Mouse (Mus musculus) forebrain, embryonic 13.5 days (tissue): ENCODE measurements at regions not wholly inside any gene's neighbourhood (a gene's known extent, or its start where the extent isn't known, plus 50 kb on each side); places are given as distances from the start of the nearest gene placed in this dataset.
A peak's percentile ranks its signal among the peaks of the same experiment; 100 is the strongest.

Source experiments
- ATAC-seq: fragments of 200-750 bp; cut with Nextera tagmentation; 2 replicates; pipeline ENCODE4 v1.8.0; 2017
- H3K27ac ChIP-seq: fragments of 300-500 bp; sonication (generic); 2 replicates; pipeline ENCODE4 v1.5.1; 2015; ENCODE audit warnings: inconsistent platforms, mild to moderate bottlenecking, moderate library complexity
- H3K27me3 ChIP-seq: fragments of 300-500 bp; sonication (generic); 2 replicates; pipeline ENCODE4 v1.6.1; 2015; ENCODE audit warnings: mild to moderate bottlenecking, inconsistent platforms
- H3K36me3 ChIP-seq: fragments of 300-500 bp; sonication (generic); 2 replicates; pipeline ENCODE4 v1.6.1; 2015; ENCODE audit warnings: mild to moderate bottlenecking, inconsistent platforms; ENCODE audit not compliant: poor library complexity, severe bottlenecking
- H3K4me1 ChIP-seq: fragments of 300-500 bp; sonication (generic); 2 replicates; pipeline ENCODE4 v1.6.1; 2015; ENCODE audit warnings: inconsistent platforms
- H3K4me2 ChIP-seq: fragments of 300-500 bp; sonication (generic); 2 replicates; pipeline ENCODE4 v1.6.1; 2015; ENCODE audit warnings: inconsistent platforms, mild to moderate bottlenecking, moderate library complexity
- H3K4me3 ChIP-seq: fragments of 300-500 bp; sonication (generic); 2 replicates; pipeline ENCODE4 v1.5.1; 2015; ENCODE audit warnings: mild to moderate bottlenecking, inconsistent platforms
- H3K9ac ChIP-seq: fragments of 300-500 bp; sonication (generic); 2 replicates; pipeline ENCODE4 v1.6.1; 2015; ENCODE audit warnings: mild to moderate bottlenecking, inconsistent platforms
- H3K9me3 ChIP-seq: fragments of 300-500 bp; sonication (generic); replicated peaks from 2 replicates; pipeline ENCODE4 v1.6.1; 2016; ENCODE audit warnings: inconsistent platforms
- WGBS: fragments of 180-500 bp; shearing (Covaris S2); methylation state at CpG from one replicate; pipeline ENCODE4 v1.1.7; 2015; 5-methylcytosine and 5-hydroxymethylcytosine counted together

DNA sequence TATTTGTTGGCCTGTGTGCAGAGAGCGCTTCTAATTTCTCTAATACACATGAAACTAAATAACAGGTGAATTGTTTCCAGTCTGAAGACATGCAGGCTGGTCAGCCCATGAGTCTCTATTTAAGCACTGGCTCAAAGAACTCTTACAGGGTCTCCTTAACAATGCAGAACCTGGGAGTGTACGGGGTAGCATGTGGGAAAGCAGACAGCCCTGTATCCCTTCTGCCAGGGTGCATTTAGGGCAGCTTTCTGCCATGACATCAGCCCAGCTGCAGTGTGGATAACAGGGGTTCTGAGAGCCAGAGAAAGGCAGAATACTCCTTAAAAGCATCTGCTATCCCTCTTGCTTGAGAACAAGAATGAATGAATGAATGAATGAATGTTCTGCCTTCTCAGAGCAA is 164.7 kb downstream of the Grb14 start:
- no peak for ATAC-seq
- Histone ChIP-seq H3K4me3 (no peak overlapping the region), H3K4me2 (no peak overlapping the region), H3K36me3 (no peaks in the 10 kb centered on the region), H3K9ac (no peak overlapping the region), H3K9me3 (no peaks in the 10 kb centered on the region), H3K27me3 (no peaks in the 10 kb centered on the region), H3K27ac (no peak overlapping the region), H3K4me1 (peaks cover 22% of the 10 kb centered on the region)
- WGBS = 36% methylated on average over 2 of the region's 2 CpGs

GRCm38 (mm10) chr2:64853918-64854317 is 170.9 kb downstream of the Grb14 start:
- no peaks in the 10 kb centered on the region for H3K9me3 ChIP-seq
- H3K4me1 ChIP-seq = peaks cover 35% of the 10 kb centered on the region
- WGBS = 14% methylated on average over 7 of the region's 7 CpGs
- H3K27ac ChIP-seq = no peak overlapping the region
- H3K4me3 ChIP-seq = no peak overlapping the region
- no peak overlapping the region for H3K4me2 ChIP-seq
- H3K27me3 ChIP-seq = no peaks in the 10 kb centered on the region
- no peak overlapping the region for H3K9ac ChIP-seq
- no peaks in the 10 kb centered on the region for H3K36me3 ChIP-seq
- ATAC-seq = peak; percentile 60

DNA sequence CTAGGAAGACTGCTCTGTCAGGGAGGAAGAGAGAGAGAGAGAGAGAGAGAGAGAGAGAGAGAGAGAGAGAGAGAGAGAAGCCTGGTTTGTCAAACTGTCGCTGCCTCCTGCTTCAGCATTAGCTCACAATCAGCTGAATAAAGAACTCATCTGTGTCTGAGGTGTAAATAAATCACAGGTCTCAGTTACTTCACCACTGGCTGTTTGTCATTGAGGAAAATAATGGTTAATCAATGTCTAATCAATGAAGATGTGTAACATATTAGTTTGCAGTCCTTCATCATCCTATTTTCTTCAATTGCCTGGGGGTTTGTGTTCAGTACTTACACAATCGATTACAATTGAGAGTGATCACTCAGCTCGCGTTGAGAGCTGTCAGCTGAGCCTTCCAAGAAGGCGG is 171.9 kb downstream of the Grb14 start:
- Histone ChIP-seq H3K4me3 (no peak overlapping the region), H3K4me2 (no peak overlapping the region; the same call in 1 of the 2 replicates), H3K4me1 (peaks cover 39% of the 10 kb centered on the region), H3K27ac (no peak overlapping the region), H3K27me3 (no peaks in the 10 kb centered on the region), H3K9me3 (no peaks in the 10 kb centered on the region), H3K9ac (no peak overlapping the region), H3K36me3 (no peaks in the 10 kb centered on the region)
- 43% methylated on average over 5 of the region's 5 CpGs for WGBS
- ATAC-seq = no peak

DNA sequence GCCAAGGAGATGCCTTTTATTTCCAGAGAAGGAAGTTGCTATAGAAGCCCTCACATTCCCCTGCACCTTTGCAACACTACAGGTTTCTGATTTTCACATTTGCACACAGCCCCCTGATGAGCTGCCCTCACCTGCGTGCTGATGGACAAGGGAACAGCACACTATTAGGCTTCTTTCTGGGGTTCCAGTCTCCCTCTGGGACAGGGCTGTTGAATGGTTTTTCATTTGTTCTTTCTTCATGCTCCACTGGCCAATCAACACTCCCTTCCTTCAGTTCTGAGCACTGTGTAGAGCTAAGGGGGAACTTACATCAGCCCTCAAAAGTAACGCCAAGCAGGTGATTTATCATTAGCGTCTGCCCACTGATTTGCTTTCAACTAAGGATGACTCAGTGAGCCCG is 173.7 kb downstream of the Grb14 start:
- WGBS = 25% methylated on average over 4 of the region's 4 CpGs
- Histone ChIP-seq H3K9ac (no peak overlapping the region), H3K36me3 (no peaks in the 10 kb centered on the region), H3K4me1 (peaks cover 31% of the 10 kb centered on the region), H3K9me3 (no peaks in the 10 kb centered on the region), H3K27ac (no peak overlapping the region), H3K4me3 (no peak overlapping the region), H3K4me2 (no peak overlapping the region), H3K27me3 (no peaks in the 10 kb centered on the region)
- ATAC-seq = no peak

- no peak for ATAC-seq
- H3K27ac ChIP-seq = no peak overlapping the region
- no peaks in the 10 kb centered on the region for H3K9me3 ChIP-seq
- whole genome bisulfite sequencing = 84% methylated on average over 3 of the region's 3 CpGs
- no peaks in the 10 kb centered on the region for H3K36me3 ChIP-seq
- peaks cover 31% of the 10 kb centered on the region for H3K4me1 ChIP-seq
- H3K9ac ChIP-seq = no peak overlapping the region
- no peak overlapping the region for H3K4me2 ChIP-seq
- H3K4me3 ChIP-seq = no peak overlapping the region
- H3K27me3 ChIP-seq = no peaks in the 10 kb centered on the region
These were observed 174.1 kb downstream of the Grb14 start for GRCm38 (mm10) chr2:64850656-64851055.

- Histone ChIP-seq H3K27me3 (no peaks in the 10 kb centered on the region), H3K4me1 (0 out of 2 replicates have a peak, but pooled peaks cover 6% of the 10 kb centered on the region), H3K9me3 (no peaks in the 10 kb centered on the region), H3K9ac (no peak overlapping the region), H3K4me2 (no peak overlapping the region), H3K4me3 (no peak overlapping the region), H3K36me3 (no peaks in the 10 kb centered on the region), H3K27ac (no peak overlapping the region)
- ATAC-seq = no peak; the same call in 1 of the 2 replicates
- 73% methylated on average over 9 of the region's 9 CpGs for WGBS
These were observed 200.3 kb downstream of the Grb14 start for GRCm38 (mm10) chr2:64824494-64824893.

DNA sequence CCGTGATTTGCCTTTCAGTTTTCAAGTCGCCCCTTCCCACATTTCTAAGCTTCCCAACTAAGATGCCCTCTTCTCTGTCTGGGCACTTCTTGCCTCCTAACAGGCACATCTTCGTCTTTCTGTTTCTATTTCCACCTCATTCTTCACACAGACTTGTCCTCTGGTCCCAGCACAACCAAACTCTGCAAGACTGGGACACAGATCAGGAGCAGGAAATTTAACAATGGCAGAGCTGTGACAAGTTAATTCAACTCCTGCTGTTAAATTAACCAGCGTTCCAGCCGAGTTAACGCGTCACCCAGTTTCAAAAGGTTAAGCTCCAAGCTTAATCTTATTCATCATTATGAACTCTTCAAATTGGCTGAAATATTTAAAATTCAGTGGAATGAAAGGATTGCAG is 200.9 kb downstream of the Grb14 start:
- no peak for ATAC-seq
- no peaks in the 10 kb centered on the region for H3K27me3 ChIP-seq
- WGBS = 6% methylated on average over 7 of the region's 7 CpGs

DNA sequence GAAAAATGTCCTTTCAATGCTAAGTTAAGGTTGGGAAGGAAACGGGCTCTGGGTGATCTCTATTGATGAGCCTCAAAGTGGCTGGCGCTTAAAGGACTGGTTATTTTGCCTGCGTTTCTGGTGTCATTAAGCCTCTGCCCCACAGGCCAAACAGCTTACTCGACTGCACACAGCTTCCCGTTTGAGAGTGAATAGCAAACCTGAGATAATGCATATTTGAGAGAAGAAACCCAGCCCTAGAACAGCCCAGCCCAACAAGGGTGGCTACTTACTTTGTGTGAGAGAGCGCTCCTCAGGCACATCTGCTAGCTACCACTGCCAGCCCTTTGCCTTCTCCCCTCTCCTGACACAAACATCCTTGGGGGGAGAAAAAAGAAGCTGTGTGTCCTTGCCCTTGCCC is 201.7 kb downstream of the Grb14 start:
- H3K4me3 ChIP-seq = no peak overlapping the region
- H3K27me3 ChIP-seq = no peaks in the 10 kb centered on the region
- no peaks in the 10 kb centered on the region for H3K9me3 ChIP-seq
- WGBS = 25% methylated on average over 6 of the region's 6 CpGs
- no peak overlapping the region for H3K27ac ChIP-seq
- H3K4me1 ChIP-seq = 0 out of 2 replicates have a peak, but pooled peaks cover 6% of the 10 kb centered on the region
- H3K36me3 ChIP-seq = no peaks in the 10 kb centered on the region
- no peak overlapping the region for H3K4me2 ChIP-seq
- no peak overlapping the region for H3K9ac ChIP-seq
- no peak for ATAC-seq

More for the DNA sequence above, 200.9 kb downstream of the Grb14 start:
- Histone ChIP-seq H3K27ac (no peak overlapping the region), H3K36me3 (no peaks in the 10 kb centered on the region), H3K9me3 (no peaks in the 10 kb centered on the region), H3K9ac (no peak overlapping the region), H3K4me2 (no peak overlapping the region), H3K4me1 (0 out of 2 replicates have a peak, but pooled peaks cover 6% of the 10 kb centered on the region), H3K4me3 (no peak overlapping the region)

DNA sequence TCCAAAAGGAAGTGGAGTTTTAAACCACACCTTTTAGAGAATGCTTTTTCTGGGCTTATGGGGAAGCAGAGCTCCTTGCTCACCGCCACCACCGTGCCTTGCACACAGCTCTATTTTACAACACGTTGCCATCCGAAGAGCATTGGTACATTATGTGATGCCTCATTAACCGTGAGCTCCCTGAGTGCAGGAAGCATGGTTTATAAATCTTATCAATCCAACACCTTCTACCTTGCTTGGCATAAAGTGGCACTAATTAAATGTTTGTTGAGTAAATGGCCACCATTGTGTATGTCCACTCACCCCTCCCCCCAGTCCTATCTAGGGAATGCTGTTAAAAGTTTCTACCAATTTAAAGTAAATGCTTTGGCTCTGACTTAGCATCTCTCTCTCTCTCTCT is 206.6 kb downstream of the Grb14 start:
- H3K9ac ChIP-seq = no peak overlapping the region
- no peak overlapping the region for H3K4me3 ChIP-seq
- WGBS = 57% methylated on average over 5 of the region's 5 CpGs
- H3K27ac ChIP-seq = no peak overlapping the region
- no peaks in the 10 kb centered on the region for H3K4me1 ChIP-seq
- no peaks in the 10 kb centered on the region for H3K9me3 ChIP-seq
- H3K4me2 ChIP-seq = no peak overlapping the region
- no peaks in the 10 kb centered on the region for H3K27me3 ChIP-seq
- H3K36me3 ChIP-seq = no peaks in the 10 kb centered on the region
- no peak for ATAC-seq
